Mouse (Mus musculus): Measurements from ENCODE around the gene Grasp.

Grasp gene

DNA sequence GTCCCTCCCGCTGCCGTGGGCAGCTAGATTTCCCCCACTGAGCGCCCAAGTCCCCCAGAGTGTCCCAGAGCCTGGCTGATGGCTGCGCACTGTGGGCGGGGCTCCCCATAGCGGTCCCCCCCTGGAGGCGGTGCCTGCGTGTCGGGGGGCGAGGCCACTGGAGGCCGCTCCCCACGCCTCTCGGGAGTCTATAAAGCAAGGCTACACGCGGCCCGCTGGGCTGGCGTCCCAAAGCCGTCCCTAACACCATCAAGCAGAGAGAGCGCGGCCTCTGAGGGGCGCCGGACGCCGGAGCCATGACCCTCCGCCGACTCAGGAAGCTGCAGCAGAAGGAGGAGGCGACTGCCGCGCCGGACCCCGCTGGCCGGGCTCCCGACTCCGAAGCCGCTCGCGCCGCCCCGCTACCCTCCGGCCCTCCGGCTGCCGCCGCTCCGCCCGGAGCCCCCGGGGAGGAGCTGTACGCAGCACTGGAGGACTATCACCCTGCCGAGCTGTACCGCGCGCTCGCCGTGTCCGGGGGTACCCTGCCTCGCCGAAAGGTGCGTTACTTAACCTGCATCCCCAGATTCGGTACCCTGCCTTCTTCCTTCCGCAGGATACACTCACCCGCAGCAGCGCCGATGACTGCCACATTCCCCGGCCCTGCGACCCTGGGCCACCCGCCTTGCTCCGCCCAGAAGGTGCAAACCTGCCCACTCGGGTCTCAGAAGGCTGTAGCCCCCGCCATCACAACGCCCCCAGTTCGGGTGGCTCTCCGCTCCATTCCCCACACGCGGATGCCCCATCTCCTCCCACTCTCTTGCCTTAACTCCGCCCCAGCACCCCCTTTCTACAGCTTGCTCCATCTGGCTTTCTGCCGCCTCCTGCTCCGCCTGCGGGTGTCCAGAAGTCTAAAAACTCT is at the start of gene Grasp:
Gene Grasp (plus strand): TSS at position 183 of the 901 bp plus-strand sequence.
- peak; percentile 73 to 88 for DNase-seq (ENCODE audit: low read depth in 2 of 2, low spot score in 2 of 2)

- no peak for DNase-seq (ENCODE audit: low read depth in 2 of 2, low spot score in 2 of 2)
These were observed 49.5 kb upstream of the Grasp start for GRCm38 (mm10) chr15:101174294-101175130.

- DNase-seq (ENCODE audit: low read depth in 2 of 2, low spot score in 2 of 2): no peak
These were observed 48.9 kb upstream of the Grasp start for GRCm38 (mm10) chr15:101175131-101175460.

DNA sequence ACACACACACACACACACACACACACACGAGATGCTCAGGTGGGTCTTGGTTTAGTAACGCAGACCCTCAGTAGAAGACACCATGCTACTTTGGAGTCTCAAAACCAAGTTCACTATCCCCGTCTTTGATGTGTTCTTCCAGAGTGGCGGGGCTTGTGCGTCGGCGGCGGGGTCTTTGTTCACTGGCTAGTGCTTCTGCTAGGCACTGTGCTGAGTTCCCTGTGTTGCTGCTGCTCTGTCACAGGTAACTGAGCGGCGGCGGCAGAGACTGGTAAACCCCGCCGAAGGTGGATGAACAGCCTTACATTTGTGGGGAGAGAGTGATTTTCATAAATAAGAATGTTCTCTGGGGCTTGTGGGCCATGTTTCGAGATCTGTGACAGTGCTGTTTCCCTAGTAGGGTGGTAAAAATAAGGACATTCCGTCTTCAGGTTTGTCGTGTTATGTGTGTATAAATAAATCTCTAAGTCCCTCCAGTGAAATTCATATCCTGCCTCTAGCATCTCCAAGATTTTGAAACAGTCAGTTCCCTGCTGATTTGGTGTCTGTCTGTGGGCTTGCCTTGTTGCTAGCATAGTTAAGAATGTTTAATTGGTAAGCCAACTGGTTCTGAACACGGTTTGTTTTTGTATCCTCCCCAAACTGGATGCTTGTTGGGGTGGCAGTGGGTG is 48.2 kb upstream of the Grasp start:
- DNase-seq (ENCODE audit: low read depth in 2 of 2, low spot score in 2 of 2): peak in 1 of 2 experiments; percentile 24

DNA sequence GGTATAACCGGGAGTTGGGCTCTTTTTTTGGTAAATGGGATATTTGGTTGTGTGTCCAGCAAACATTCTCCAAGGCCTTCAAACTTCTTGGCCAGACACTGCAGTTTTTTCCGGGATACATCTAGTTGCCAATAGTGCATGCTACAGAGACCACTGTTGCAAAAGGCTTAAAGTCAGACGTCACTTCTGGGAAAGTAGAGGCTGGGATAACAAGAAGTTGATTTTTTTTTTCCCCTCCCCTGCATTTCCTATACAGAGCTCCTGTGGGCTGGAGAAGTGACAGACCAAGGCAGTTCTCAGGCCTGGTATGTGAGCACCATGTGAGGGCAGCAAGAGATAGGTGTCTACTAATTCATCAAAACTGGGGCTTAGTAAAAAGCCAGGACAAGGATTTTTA is 47.7 kb upstream of the Grasp start:
- DNase-seq (ENCODE audit: low read depth in 2 of 2, low spot score in 2 of 2): no peak

DNA sequence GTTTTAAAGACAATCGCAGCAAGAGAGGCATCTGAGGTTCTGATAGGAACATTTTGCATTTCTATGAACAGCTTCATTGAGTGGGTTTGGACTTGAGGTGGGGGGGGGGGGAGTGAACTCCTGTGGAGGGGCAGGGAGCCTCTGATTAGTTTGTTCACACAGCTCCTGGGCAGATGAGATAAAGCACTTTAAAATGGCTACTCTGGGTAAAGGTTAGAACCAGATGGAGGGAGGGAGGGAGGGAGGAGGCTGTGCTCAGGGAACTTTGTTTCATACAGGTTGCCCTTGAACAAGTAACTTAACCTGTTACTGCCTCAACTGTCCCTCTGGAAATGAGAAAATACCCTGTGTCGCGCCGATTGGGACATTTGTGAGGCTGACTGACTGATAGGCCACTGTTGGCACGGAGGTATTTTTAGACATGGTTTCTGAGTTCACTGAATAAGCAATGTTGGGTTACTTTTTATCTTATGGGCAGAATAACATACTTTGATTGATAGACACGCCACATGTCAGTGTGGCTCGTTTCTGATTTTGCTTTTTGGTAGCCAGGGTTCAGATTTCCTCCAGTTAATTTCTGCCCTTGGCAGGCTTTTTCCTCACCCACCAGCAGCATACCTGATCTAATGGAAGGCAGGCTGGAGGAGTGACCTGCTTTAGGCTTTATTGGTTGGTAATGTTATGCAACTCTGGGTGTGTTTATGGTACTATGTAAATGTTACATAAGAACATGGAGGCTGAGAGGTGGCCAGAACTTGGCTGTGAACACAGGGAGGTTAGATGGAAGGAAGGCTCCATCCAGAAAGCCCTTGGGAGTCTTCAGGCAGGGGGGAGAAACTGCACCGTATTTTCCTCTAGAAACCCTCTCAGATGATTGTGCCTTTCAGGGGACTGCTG is 46.9 kb upstream of the Grasp start:
- DNase-seq (ENCODE audit: low read depth in 2 of 2, low spot score in 2 of 2): no peak

GRCm38 (mm10) chr15:101180363-101181105 is 43.5 kb upstream of the Grasp start:
- DNase-seq (ENCODE audit: low read depth in 2 of 2, low spot score in 2 of 2): peak; percentile 43 to 50

DNA sequence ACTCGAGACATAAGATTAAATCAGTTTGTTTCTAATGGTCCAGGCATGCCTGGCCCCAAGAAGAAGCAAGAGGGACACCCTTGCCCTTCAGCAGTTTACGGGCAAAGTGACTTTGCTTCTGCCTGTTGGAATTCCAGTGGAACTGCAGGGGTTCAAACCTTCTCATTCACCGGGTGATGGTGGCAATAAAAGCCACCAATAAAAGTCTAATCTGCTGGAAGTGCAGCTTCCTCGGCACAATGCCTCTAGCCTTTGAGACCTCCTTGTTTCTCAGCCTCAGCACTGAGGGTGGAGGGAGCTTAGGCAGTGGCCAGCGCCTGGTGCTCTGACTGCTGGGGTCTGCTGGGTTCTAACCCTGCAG is 42.9 kb upstream of the Grasp start:
- DNase-seq (ENCODE audit: low read depth in 2 of 2, low spot score in 2 of 2): no peak

DNA sequence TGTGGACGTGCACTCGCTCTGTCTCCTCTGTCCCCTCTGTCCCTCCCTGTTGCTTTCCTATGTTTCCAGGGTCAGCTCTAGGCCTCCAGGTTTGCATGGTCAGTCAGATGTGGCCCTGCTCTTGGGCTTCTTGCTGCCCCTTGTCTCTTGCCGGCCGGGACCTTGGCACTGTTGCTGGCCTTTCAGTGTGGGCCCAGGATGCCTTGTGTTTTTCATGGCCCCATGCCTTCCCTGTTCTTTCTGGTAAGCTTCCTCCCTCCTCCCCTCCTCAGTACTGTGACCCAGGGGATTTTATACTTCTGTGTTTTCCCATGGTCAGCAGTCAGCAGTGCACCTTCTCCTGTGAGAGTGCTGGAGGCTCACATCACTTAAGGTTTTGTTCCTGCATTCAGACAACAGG is 42.5 kb upstream of the Grasp start:
- DNase-seq (ENCODE audit: low read depth in 2 of 2, low spot score in 2 of 2): no peak

- DNase-seq (ENCODE audit: low read depth in 2 of 2, low spot score in 2 of 2): no peak
These were observed 41.3 kb upstream of the Grasp start for GRCm38 (mm10) chr15:101182676-101183075.

- no peak for DNase-seq (ENCODE audit: low read depth in 2 of 2, low spot score in 2 of 2)
These were observed 39.7 kb upstream of the Grasp start for GRCm38 (mm10) chr15:101184300-101184699.

DNA sequence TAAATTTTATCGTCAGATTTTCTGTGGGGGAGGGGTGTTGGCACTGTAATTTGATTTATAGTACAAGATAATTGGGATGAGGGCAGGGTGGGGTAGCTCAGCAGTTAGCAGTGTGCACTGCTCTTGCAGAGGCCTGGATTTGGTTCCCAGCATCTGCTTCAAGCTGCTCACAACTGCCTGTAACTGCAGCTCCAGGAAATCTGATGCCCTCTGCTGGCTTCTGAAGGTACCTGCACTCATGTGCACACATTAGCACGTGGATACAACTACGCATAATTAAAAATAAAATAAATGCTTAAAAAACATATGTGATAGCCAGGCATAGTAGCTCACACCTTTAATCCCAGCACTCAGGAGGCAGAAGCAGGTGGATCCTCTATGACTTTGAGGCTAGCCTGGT is 38.4 kb upstream of the Grasp start:
- DNase-seq (ENCODE audit: low read depth in 2 of 2, low spot score in 2 of 2): no peak

GRCm38 (mm10) chr15:101187907-101188306 is 36.1 kb upstream of the Grasp start:
- DNase-seq (ENCODE audit: low read depth in 2 of 2, low spot score in 2 of 2): no peak

- DNase-seq (ENCODE audit: low read depth in 2 of 2, low spot score in 2 of 2): no peak
These were observed 33.8 kb upstream of the Grasp start for GRCm38 (mm10) chr15:101189981-101190761.

GRCm38 (mm10) chr15:101190762-101191150 is 33.2 kb upstream of the Grasp start:
- DNase-seq (ENCODE audit: low read depth in 2 of 2, low spot score in 2 of 2): peak in 1 of 2 experiments; percentile 25

- no peak for DNase-seq (ENCODE audit: low read depth in 2 of 2, low spot score in 2 of 2)
These were observed 32.3 kb upstream of the Grasp start for GRCm38 (mm10) chr15:101191459-101192259.

DNA sequence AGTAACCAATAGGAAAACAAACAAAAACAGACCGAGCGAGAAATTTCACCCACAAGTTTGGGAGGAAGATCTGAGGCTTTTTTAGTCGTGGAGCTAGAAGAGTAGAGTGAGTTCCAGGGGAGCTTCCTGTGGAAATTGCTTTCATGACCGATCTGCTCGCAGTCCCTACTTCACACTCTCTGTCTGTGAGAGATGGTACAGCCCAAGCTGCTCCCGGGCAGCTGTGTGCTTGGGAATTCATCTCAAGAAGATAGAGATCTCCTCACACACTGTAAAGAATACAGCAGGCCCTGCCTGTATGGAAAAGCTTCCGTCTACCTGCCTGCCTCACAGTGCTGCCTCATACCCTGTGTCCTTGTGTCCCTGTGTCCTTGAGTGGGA is 31.7 kb upstream of the Grasp start:
- DNase-seq (ENCODE audit: low read depth in 2 of 2, low spot score in 2 of 2): no peak

DNA sequence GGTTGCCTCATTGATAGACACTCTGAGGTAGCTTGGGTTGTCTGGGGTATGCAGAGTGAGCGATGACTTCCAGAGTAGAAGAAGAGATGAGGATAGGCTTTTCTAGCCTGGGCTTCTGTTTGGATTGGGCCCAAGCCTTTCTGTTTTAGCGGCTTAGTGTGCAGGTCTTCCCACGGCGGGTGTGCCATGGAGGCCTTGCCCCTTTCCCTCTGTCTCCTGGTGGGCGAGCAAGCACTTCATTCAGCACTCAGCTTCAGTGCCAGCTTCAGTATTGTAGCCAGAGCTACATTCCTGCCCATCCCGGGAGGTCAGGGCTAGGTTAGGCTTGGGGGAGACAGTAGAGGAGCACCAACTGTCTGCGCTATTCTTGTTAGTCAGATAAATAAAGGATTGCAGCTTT is 31.3 kb upstream of the Grasp start:
- DNase-seq (ENCODE audit: low read depth in 2 of 2, low spot score in 2 of 2): no peak

Measured in CD8-positive naive resting alpha-beta T cell, adult 2 months (primary cell).